Mouse (Mus musculus) central nervous system, embryonic 18 days (tissue): ENCODE results near the gene Zfp651. TPM values are rescaled to one million over a fixed set of nuclear protein-coding genes. Genes with fewer than 3 reads are reported as not detected.

Experiments used
- polyA plus RNA-seq: library from polyadenylated mRNA; depleted of rRNA; stranded (reverse); fragments of >200 nt; gene quantifications from 2 replicates; pipeline ENCODE4 v1.2.3, GENCODE M21; 2012; rRNA removed

Zfp651 gene
- polyA plus RNA-seq: 54.6 and 55.1 TPM in 2 replicates

GRCm38 (mm10) chr9:121759091-121760081 is at the start of gene Zfp651:
Gene Zfp651 (plus strand): TSS chr9:121759330.

GRCm38 (mm10) chr9:121709898-121710583 is 49.1 kb upstream of the Zfp651 start, which contains the start of gene Ss18l2:
Gene Ss18l2 (plus strand): TSS chr9:121710329.

GRCm38 (mm10) chr9:121718792-121719318 is 40.3 kb upstream of the Zfp651 start, which contains the start of gene Nktr:
Gene Nktr (plus strand): TSS chr9:121719169.

GRCm38 (mm10) chr9:121777484-121778065 is 18.4 kb downstream of the Zfp651 start, which contains the start of gene Klhl40:
Gene Klhl40 (plus strand): TSS chr9:121777607.

GRCm38 (mm10) chr9:121791757-121792521 is 32.8 kb downstream of the Zfp651 start, which contains the start of gene Hhatl:
Gene Hhatl (minus strand): TSS chr9:121792507.

Other genes with a start within 250 kb of the Zfp651 start
- 0.08 and 0.14 TPM in 2 replicates for gene Lyzl4, start 117.2 kb upstream of the Zfp651 start, polyA plus RNA-seq
- gene Vipr1, start 116.6 kb upstream of the Zfp651 start, polyA plus RNA-seq: 0.51 and 0.56 TPM in 2 replicates
- 23.0 and 24.0 TPM in 2 replicates for gene Sec22c, start 53.8 kb upstream of the Zfp651 start, polyA plus RNA-seq
- 99.7 and 107 TPM in 2 replicates for gene Ss18l2, start 49.0 kb upstream of the Zfp651 start, polyA plus RNA-seq
- 176 and 180 TPM in 2 replicates for gene Nktr, start 40.2 kb upstream of the Zfp651 start, polyA plus RNA-seq
- gene Klhl40, start 18.3 kb downstream of the Zfp651 start, polyA plus RNA-seq: 1.00 and 1.9 TPM in 2 replicates
- 0.65 and 1.3 TPM in 2 replicates for gene Hhatl, start 33.2 kb downstream of the Zfp651 start, polyA plus RNA-seq
- 3.4 and 4.3 TPM in 2 replicates for gene Ccdc13, start 80.1 kb downstream of the Zfp651 start, polyA plus RNA-seq
- gene Higd1a, start 99.0 kb downstream of the Zfp651 start, polyA plus RNA-seq: 62.5 and 76.6 TPM in 2 replicates
- gene Ackr2, start 139.0 kb downstream of the Zfp651 start, polyA plus RNA-seq: 2.9 and 3.2 TPM in 2 replicates
- not detected in 2 replicates for gene Cyp8b1, start 157.0 kb downstream of the Zfp651 start, polyA plus RNA-seq
- gene Fam198a, start 191.7 kb downstream of the Zfp651 start, polyA plus RNA-seq: 2.3 and 2.7 TPM in 2 replicates
- gene Pomgnt2, start 237.8 kb downstream of the Zfp651 start, polyA plus RNA-seq: 32.2 and 33.1 TPM in 2 replicates